Comparison of ENCODE assay signal across 10 mouse cellular contexts in genomic region chr15:84135472-84135871, GRCm38 (mm10). TPM values are rescaled to one million over a fixed set of nuclear protein-coding genes. Genes with fewer than 3 reads are reported as not detected.
A peak's percentile ranks its signal among the peaks of the same experiment; 100 is the strongest.
DNase-seq lines count a peak whose midpoint lies in the region; ATAC-seq lines count a peak whose summit lies in the region.
"Had no signal": no experiment of that assay in that cellular context is flagged by ENCODE, and none has a peak within 500 bp of the region (broad histone marks: within the 10 kb centered on the region; RNA-seq: fewer than 3 reads in every experiment).

No protein-coding gene starts in this region.

- no peak overlapping the region for H3K9ac ChIP-seq in midbrain, embryonic 15.5 days
- H3K9ac ChIP-seq: neural tube, embryonic 12.5 days had no signal

- no peak overlapping the region for H3K4me3 ChIP-seq in midbrain, embryonic 10.5 days
- no peak overlapping the region for H3K4me3 ChIP-seq in midbrain, embryonic 15.5 days
- H3K4me3 ChIP-seq: neural tube, embryonic 12.5 days had no signal

- WGBS in midbrain, embryonic 10.5 days: 86% methylated on average over 5 of the region's 5 CpGs
- WGBS in midbrain, embryonic 15.5 days: 92% methylated on average over 5 of the region's 5 CpGs

- no peaks in the 10 kb centered on the region for H3K9me3 ChIP-seq in midbrain, embryonic 10.5 days (replicated peaks)
- no peaks in the 10 kb centered on the region for H3K9me3 ChIP-seq in midbrain, embryonic 15.5 days
- H3K9me3 ChIP-seq: neural tube, embryonic 12.5 days had no signal

- 0 out of 2 replicates have a peak overlapping the region, but pooled peaks have one; percentile 81 for H3K27ac ChIP-seq in midbrain, embryonic 10.5 days (replicated peaks)
- no peak overlapping the region for H3K27ac ChIP-seq in midbrain, embryonic 15.5 days
- H3K27ac ChIP-seq: neural tube, embryonic 12.5 days had no signal

- H3K4me2 ChIP-seq in midbrain, embryonic 15.5 days: no peak overlapping the region
- H3K4me2 ChIP-seq: neural tube, embryonic 12.5 days had no signal

- H3K27me3 ChIP-seq in midbrain, embryonic 10.5 days (ENCODE audit: low read depth, poor library complexity, severe bottlenecking): no peaks in the 10 kb centered on the region
- H3K27me3 ChIP-seq in midbrain, embryonic 15.5 days (replicated peaks): no peaks in the 10 kb centered on the region
- H3K27me3 ChIP-seq: neural tube, embryonic 12.5 days had no signal

- peak; percentile 16 for DNase-seq in cerebellum, adult 8-10 months
- DNase-seq in cerebellum, adult 9-10 months: no peak
- DNase-seq in midbrain, embryonic 10.5 days (ENCODE audit: low spot score): peak; percentile 44
- peak; percentile 63 for DNase-seq in embryo, embryonic 10 days (ENCODE audit: low spot score)
- no peak for DNase-seq in gastrocnemius, postnatal 14 days

- H3K4me1 ChIP-seq in midbrain, embryonic 10.5 days: peaks cover 41% of the 10 kb centered on the region
- peaks cover 5% of the 10 kb centered on the region; the same call in 1 of the 2 replicates for H3K4me1 ChIP-seq in midbrain, embryonic 15.5 days

- intact Hi-C loops in gastrocnemius, postnatal 14 days (cut with DNase I; ENCODE audit: low total_unique reads): no loop called here

- no peak for ATAC-seq in midbrain, embryonic 15.5 days (replicated peaks)
- ATAC-seq in megakaryocyte, adult 5-6 weeks (ENCODE audit: poor library complexity, severe bottlenecking): 0 out of 2 replicates have a peak, but pooled peaks have one; percentile 36
- no peak for ATAC-seq in monocyte, adult 5-6 weeks (replicated peaks; ENCODE audit: insufficient number of reproducible peaks, low FRiP score, low TSS enrichment, poor library complexity, severe bottlenecking)

- H3K36me3 ChIP-seq in midbrain, embryonic 10.5 days: no peaks in the 10 kb centered on the region
- no peaks in the 10 kb centered on the region for H3K36me3 ChIP-seq in midbrain, embryonic 15.5 days (replicated peaks)
- H3K36me3 ChIP-seq: neural tube, embryonic 12.5 days had no signal

RNA-seq across cellular contexts. Expression of gene Pnpla5, which starts 12.5 kb away (rescaled TPM):
- not detected in 2 replicates for polyA plus RNA-seq in midbrain, embryonic 10.5 days (2016; fragmentation: Nextera tagmentation; extraction: Ambion mirVana)
- not detected in 2 replicates for polyA plus RNA-seq in midbrain, embryonic 15.5 days (2015; fragmentation: Nextera tagmentation; extraction: Ambion mirVana)
- not detected in 2 replicates for total RNA-seq in megakaryocyte, adult 5-6 weeks (2015)
- total RNA-seq in megakaryocyte, adult 5-6 weeks (2017): not detected in 2 replicates
- total RNA-seq in gastrocnemius, postnatal 14 days (2021): not detected
- total RNA-seq in monocyte, adult 5-6 weeks (2017): not detected in 3 replicates
- total RNA-seq: heart, postnatal 10 days had no signal
- polyA plus RNA-seq: neural tube, embryonic 12.5 days had no signal

RNA-seq across cellular contexts. Expression of gene Sult4a1, which starts 29.9 kb away (rescaled TPM):
- polyA plus RNA-seq in midbrain, embryonic 10.5 days (2016; fragmentation: Nextera tagmentation; extraction: Ambion mirVana): 11.2 and 14.3 TPM in 2 replicates
- polyA plus RNA-seq in midbrain, embryonic 15.5 days (2015; fragmentation: Nextera tagmentation; extraction: Ambion mirVana): 87.1 and 93.8 TPM in 2 replicates
- not detected in 2 replicates for total RNA-seq in megakaryocyte, adult 5-6 weeks (2015)
- total RNA-seq in megakaryocyte, adult 5-6 weeks (2017): not detected in 2 replicates
- total RNA-seq in gastrocnemius, postnatal 14 days (2021): under 1 TPM in 1 of 2 experiments, not detected in 1; 0.09 TPM
- 0.32 to 2.5 TPM (median 0.49 TPM) in 3 replicates for total RNA-seq in monocyte, adult 5-6 weeks (2017)
- total RNA-seq: heart, postnatal 10 days had no signal

RNA-seq across cellular contexts. Expression of gene Pnpla3, which starts 32.2 kb away (rescaled TPM):
- polyA plus RNA-seq in midbrain, embryonic 10.5 days (2016; fragmentation: Nextera tagmentation; extraction: Ambion mirVana): 2.2 and 3.1 TPM in 2 replicates
- polyA plus RNA-seq in midbrain, embryonic 15.5 days (2015; fragmentation: Nextera tagmentation; extraction: Ambion mirVana): 4.6 and 6.4 TPM in 2 replicates
- total RNA-seq in megakaryocyte, adult 5-6 weeks (2015): not detected in 2 replicates
- total RNA-seq in megakaryocyte, adult 5-6 weeks (2017): not detected in 2 replicates
- total RNA-seq in gastrocnemius, postnatal 14 days (2021): 10 to 100 TPM in 1 of 2 experiments, 1 to 10 TPM in 1; 3.1 to 10.6 TPM
- 0.78 TPM in 1 of 3 replicates, not detected in the others for total RNA-seq in monocyte, adult 5-6 weeks (2017)

RNA-seq across cellular contexts. Expression of gene Samm50, which starts 56.6 kb away (rescaled TPM):
- polyA plus RNA-seq in midbrain, embryonic 10.5 days (2016; fragmentation: Nextera tagmentation; extraction: Ambion mirVana): 108 and 110 TPM in 2 replicates
- polyA plus RNA-seq in midbrain, embryonic 15.5 days (2015; fragmentation: Nextera tagmentation; extraction: Ambion mirVana): 83.3 and 86.6 TPM in 2 replicates
- total RNA-seq in megakaryocyte, adult 5-6 weeks (2015): 25.7 and 30.5 TPM in 2 replicates
- 26.0 and 26.4 TPM in 2 replicates for total RNA-seq in megakaryocyte, adult 5-6 weeks (2017)
- 100 to 1,000 TPM; 178 to 203 TPM for total RNA-seq in gastrocnemius, postnatal 14 days (2021)
- total RNA-seq in monocyte, adult 5-6 weeks (2017): 27.7 to 36.4 TPM (median 29.5 TPM) in 3 replicates

Comparison
In these comparisons a context has a peak if more than half of its experiments do, and no peak if none do; other contexts are left out.
1. DNase-seq: peak in cerebellum, adult 8-10 months (single experiment), midbrain, embryonic 10.5 days (single experiment) and embryo, embryonic 10 days (single experiment); none in cerebellum, adult 9-10 months (single experiment) and gastrocnemius, postnatal 14 days (single experiment).